Mouse (Mus musculus): Measurements from ENCODE around the gene Spata31d1b. TPM values are rescaled to one million over a fixed set of nuclear protein-coding genes. Genes with fewer than 3 reads are reported as not detected.
"Not testable (repeated sequence)": the region's sequence is repeated elsewhere in the genome, so short reads cannot be mapped to it uniquely, and the experiment has no call there.

Spata31d1b gene
- polyA plus RNA-seq, 1 experiment from 2014 or later = not detected

DNA sequence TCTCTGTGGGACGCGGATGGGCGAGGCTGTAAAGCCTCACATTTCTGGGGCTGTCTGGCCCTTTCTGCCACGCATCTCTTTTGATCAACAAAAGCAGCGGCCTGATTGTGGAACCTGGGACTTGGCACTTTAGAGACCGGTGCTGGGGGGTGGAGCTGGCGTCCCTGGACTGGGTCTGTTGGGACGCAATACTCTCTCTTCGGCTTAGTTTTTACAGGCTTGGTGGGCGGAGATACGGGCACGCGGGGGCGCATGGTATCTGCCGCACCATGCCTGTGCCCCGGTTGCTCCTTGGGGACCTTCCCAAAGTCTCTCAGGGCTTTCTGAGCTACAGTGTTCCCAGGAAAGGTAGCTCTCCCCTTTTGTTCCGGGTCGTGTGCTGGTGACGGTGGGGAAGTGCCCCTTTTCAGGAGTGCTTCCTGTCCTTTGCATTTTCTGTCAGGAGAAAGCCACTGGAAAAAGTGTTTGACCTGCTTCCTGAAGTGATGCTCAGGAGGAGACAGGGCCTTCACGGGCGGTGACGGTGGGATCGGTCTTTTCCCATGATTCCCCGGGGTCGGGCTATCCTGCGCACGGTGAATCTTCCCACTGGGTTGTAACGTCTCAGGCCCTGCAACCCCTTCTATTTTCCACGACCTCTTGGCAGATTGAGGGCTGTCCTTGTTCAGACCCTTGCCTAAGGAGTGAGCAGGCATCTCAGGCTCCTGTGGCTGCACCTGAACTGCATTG lies 14.2 kb downstream of the Spata31d1b start:
- WGBS = 31% methylated on average over 29 of the region's 29 CpGs
- no peak for DNase-seq (ENCODE audit: low spot score)
- H3K4me3 ChIP-seq (ENCODE audit: low read depth, low read length) = no peak overlapping the region
- TF ChIP-seq CTCF (IDR thresholded peaks at IDR 0.05) (no peak), EP300 (IDR thresholded peaks at IDR 0.05) (no peak)
- no peak overlapping the region for H3K9ac ChIP-seq (replicated peaks; ENCODE audit: low read depth)
- H3K36me3 ChIP-seq (ENCODE audit: insufficient read depth, low read length) = no peaks in the 10 kb centered on the region
- no peaks in the 10 kb centered on the region for H3K27me3 ChIP-seq (replicated peaks; ENCODE audit: insufficient read depth, low read length)
- no peaks in the 10 kb centered on the region for H3K9me3 ChIP-seq (ENCODE audit: low read length)
- no peaks in the 10 kb centered on the region for H3K4me1 ChIP-seq (ENCODE audit: insufficient read depth, low read depth, low read length)
- H3K4me2 ChIP-seq (replicated peaks; ENCODE audit: low read depth, low read length) = 0 out of 2 replicates have a peak overlapping the region, but pooled peaks have one; percentile 22
- H3K27ac ChIP-seq (ENCODE audit: low read length) = no peak overlapping the region
- no peak for ATAC-seq

DNA sequence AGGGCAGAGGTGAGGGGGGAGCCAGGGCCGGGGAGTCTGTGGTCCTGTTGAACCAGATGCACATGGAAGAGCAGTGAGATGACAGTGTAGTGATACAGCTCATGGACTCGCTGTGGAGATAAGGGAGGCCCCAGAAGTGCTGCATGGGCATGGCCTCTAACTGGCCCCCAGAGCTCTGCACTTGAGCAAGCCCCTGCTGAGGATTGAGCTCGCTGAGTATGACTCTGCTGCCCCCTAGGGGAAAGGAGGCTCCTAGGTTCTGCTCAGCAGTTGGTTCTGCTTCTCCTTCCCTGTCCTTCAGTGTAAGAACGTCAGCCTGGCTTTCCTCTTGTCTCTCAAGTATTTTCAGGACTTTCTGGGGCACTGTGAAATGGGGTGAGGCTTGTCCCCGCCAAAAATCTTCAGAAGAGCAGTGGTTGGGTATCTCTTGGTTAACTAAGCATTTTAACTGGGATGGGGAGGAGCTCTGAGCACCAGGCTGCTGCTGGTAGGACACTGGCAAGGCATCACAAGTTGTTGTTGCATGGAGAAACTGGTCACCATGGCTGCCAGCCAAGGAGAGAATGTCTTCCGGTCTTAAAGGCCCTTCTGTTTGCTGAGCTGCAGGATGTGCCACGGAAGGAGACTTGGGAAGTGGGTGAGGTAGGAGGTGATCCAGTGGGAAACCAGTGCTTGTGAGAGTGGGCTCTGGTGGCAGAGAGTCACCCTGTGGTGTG lies 16.5 kb downstream of the Spata31d1b start:
- H3K36me3 ChIP-seq (ENCODE audit: insufficient read depth, low read length) = no peaks in the 10 kb centered on the region
- no peak overlapping the region for H3K27ac ChIP-seq (ENCODE audit: low read length)
- ATAC-seq (peak; percentile 93), DNase-seq (ENCODE audit: low spot score) (peak; percentile 93)
- H3K9ac ChIP-seq (replicated peaks; ENCODE audit: low read depth) = no peak overlapping the region
- no peak overlapping the region for H3K4me2 ChIP-seq (replicated peaks; ENCODE audit: low read depth, low read length)
- no peaks in the 10 kb centered on the region for H3K27me3 ChIP-seq (replicated peaks; ENCODE audit: insufficient read depth, low read length)
- H3K4me3 ChIP-seq (ENCODE audit: low read depth, low read length) = no peak overlapping the region
- TF ChIP-seq EP300 (IDR thresholded peaks at IDR 0.05) (no peak), CTCF (IDR thresholded peaks at IDR 0.05) (peak; percentile 98)
- 12% methylated on average over 7 of the region's 7 CpGs for WGBS
- H3K9me3 ChIP-seq (ENCODE audit: low read length) = no peaks in the 10 kb centered on the region
- H3K4me1 ChIP-seq (ENCODE audit: insufficient read depth, low read depth, low read length) = no peaks in the 10 kb centered on the region

DNA sequence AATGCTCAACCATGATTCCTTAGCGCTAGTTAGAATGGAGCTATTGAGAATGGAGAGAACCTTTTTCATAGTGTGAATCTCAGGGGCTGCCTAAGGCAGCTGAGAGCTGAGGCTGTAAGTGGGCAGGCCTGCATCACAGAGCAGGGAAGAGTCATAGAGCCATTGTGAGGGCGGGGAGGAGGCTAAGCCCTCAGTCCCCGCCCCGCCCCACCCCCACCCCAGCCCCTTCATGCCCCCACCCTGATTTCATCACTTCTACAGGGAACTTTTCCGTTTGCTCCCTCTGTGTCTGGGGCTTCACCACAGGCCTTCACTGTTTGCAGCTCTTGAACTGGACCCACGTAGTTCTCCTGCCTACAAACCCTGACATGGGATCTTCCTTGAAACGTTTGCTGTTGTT lies 19.6 kb downstream of the Spata31d1b start, which contains the start of gene Spata31d1d:
Spata31d1d (minus strand) TSS at position 101 of the 400 bp plus-strand sequence.
- DNase-seq (ENCODE audit: low spot score) = no peak
- H3K4me2 ChIP-seq (replicated peaks; ENCODE audit: low read depth, low read length) = no peak within 1 kb of the TSS
- no peak within 1 kb of the TSS for H3K4me3 ChIP-seq (ENCODE audit: low read depth, low read length)
- TF ChIP-seq EP300 (IDR thresholded peaks at IDR 0.05) (no peak), CTCF (IDR thresholded peaks at IDR 0.05) (no peak)
- WGBS = 38% methylated on average over 7 of the region's 7 CpGs
- H3K9me3 ChIP-seq (ENCODE audit: low read length) = no peaks in the 10 kb centered on the region
- no peaks in the 10 kb centered on the region for H3K36me3 ChIP-seq (ENCODE audit: insufficient read depth, low read length)
- H3K27me3 ChIP-seq (replicated peaks; ENCODE audit: insufficient read depth, low read length) = no peaks in the 10 kb centered on the region
- H3K27ac ChIP-seq (ENCODE audit: low read length) = no peak within 1 kb of the TSS
- no peak within 1 kb of the TSS for H3K9ac ChIP-seq (replicated peaks; ENCODE audit: low read depth)
- no peaks in the 10 kb centered on the region for H3K4me1 ChIP-seq (ENCODE audit: insufficient read depth, low read depth, low read length)
- ATAC-seq = no peak

DNA sequence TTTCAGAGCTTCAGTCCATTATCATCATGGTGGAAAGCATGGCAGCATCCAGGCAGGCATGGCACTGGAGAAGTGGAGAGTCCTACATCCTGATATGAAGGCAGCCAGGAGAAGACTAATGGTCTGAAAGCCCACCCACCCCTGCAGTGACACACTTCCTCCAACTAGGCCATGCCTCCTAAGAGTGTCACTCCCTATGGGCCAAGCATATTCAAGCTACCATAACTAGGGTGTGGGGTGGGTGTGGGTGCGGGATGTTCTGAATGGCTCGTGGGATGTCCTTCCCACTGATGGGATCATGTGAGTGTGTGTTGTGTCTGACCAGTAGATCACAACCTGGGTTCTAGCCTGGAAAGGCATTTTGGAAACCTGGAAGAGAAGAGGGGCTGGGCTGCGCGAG lies 21.9 kb downstream of the Spata31d1b start:
- Histone ChIP-seq H3K36me3 (ENCODE audit: insufficient read depth, low read length) (no peaks in the 10 kb centered on the region), H3K4me1 (ENCODE audit: insufficient read depth, low read depth, low read length) (no peaks in the 10 kb centered on the region), H3K9me3 (ENCODE audit: low read length) (no peaks in the 10 kb centered on the region), H3K4me3 (ENCODE audit: low read depth, low read length) (no peak overlapping the region), H3K9ac (replicated peaks; ENCODE audit: low read depth) (no peak overlapping the region), H3K4me2 (replicated peaks; ENCODE audit: low read depth, low read length) (no peak overlapping the region), H3K27ac (ENCODE audit: low read length) (no peak overlapping the region), H3K27me3 (replicated peaks; ENCODE audit: insufficient read depth, low read length) (no peaks in the 10 kb centered on the region)
- no peak for ATAC-seq
- no peak for DNase-seq (ENCODE audit: low spot score)
- TF ChIP-seq CTCF (IDR thresholded peaks at IDR 0.05) = no peak
- TF ChIP-seq EP300 (IDR thresholded peaks at IDR 0.05) = no peak
- WGBS = 80% methylated on average over 2 of the region's 4 CpGs

DNA sequence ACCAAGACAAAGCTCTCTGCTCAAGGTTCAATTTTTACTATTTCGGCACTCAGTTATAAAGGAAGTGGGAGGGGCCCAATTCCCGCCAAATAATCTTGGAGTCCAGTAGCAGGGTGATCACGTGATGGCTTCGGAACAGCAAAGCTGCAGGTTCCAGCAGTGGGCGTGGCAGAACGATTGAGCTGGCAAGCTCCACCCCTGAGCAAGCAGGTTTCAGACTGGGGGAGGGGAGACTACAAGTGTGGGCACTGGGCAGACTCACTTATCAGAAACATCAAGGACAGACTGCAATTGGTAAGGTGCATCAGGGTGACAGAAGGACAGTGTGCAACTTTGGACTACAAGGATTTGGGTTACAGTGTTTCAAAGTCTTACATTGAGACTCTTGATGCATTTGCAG lies 22.3 kb downstream of the Spata31d1b start:
- H3K27me3 ChIP-seq (replicated peaks; ENCODE audit: insufficient read depth, low read length); H3K4me2 ChIP-seq (replicated peaks; ENCODE audit: low read depth, low read length): not testable (repeated sequence)
- WGBS = 14% methylated on average over 5 of the region's 6 CpGs

DNA sequence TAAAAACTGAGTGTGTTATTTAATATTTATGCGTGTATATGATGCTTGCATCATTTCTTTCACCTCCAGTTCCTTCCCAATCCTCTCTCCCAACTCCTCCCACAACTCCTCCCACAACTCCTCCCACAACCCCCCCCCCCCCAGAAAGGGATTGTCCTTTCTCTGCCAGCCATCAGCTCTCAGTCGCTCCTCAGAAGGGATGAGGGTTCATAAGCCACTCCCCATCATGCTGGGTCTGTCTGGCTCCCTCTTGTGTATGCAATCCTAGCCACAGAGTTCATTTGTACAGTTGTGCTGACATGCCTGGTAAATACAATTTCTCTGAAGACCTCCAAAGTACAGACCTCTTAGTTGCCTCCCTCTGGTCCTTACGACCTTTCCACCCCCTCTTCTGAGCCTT lies 23.1 kb downstream of the Spata31d1b start:
- no peak overlapping the region for H3K4me2 ChIP-seq (replicated peaks; ENCODE audit: low read depth, low read length)
- WGBS = 21% methylated on average over 3 of the region's 3 CpGs
- DNase-seq (ENCODE audit: low spot score) (peak; percentile 80), ATAC-seq (peak; percentile 86)
- no peaks in the 10 kb centered on the region for H3K36me3 ChIP-seq (ENCODE audit: insufficient read depth, low read length)
- no peak overlapping the region for H3K4me3 ChIP-seq (ENCODE audit: low read depth, low read length)
- TF ChIP-seq EP300 (IDR thresholded peaks at IDR 0.05) (no peak), CTCF (IDR thresholded peaks at IDR 0.05) (peak; percentile 58)
- H3K27ac ChIP-seq (ENCODE audit: low read length) = no peak overlapping the region
- no peak overlapping the region for H3K9ac ChIP-seq (replicated peaks; ENCODE audit: low read depth)
- no peaks in the 10 kb centered on the region for H3K9me3 ChIP-seq (ENCODE audit: low read length)
- no peaks in the 10 kb centered on the region for H3K27me3 ChIP-seq (replicated peaks; ENCODE audit: insufficient read depth, low read length)
- H3K4me1 ChIP-seq (ENCODE audit: insufficient read depth, low read depth, low read length) = no peaks in the 10 kb centered on the region

More for the DNA sequence above, 22.3 kb downstream of the Spata31d1b start:
- ATAC-seq; H3K4me3 ChIP-seq (ENCODE audit: low read depth, low read length); H3K27ac ChIP-seq (ENCODE audit: low read length); DNase-seq (ENCODE audit: low spot score); H3K9ac ChIP-seq (replicated peaks; ENCODE audit: low read depth); H3K36me3 ChIP-seq (ENCODE audit: insufficient read depth, low read length); H3K9me3 ChIP-seq (ENCODE audit: low read length); H3K4me1 ChIP-seq (ENCODE audit: insufficient read depth, low read depth, low read length): not testable (repeated sequence)
